12 mouse cellular contexts compared by ENCODE assay signal in genomic region chr5:112295162-112295561, GRCm38 (mm10). TPM values are rescaled to one million over a fixed set of nuclear protein-coding genes. Genes with fewer than 3 reads are reported as not detected.
DNase-seq lines count a peak whose midpoint lies in the region; ATAC-seq lines count a peak whose summit lies in the region.
"Had no signal": no experiment of that assay in that cellular context is flagged by ENCODE, and none has a peak within 500 bp of the region (broad histone marks: within the 10 kb centered on the region; RNA-seq: fewer than 3 reads in every experiment).

No protein-coding gene starts in this region.

- WGBS in forebrain, embryonic 10.5 days: 39% methylated on average over 8 of the region's 8 CpGs
- 34% methylated on average over 8 of the region's 8 CpGs for WGBS in forebrain, embryonic 11.5 days
- WGBS in midbrain, embryonic 11.5 days: 29% methylated on average over 8 of the region's 8 CpGs
- whole genome bisulfite sequencing in midbrain, embryonic 14.5 days: 26% methylated on average over 8 of the region's 8 CpGs

- H3K4me1 ChIP-seq in forebrain, embryonic 10.5 days: peaks cover 41% of the 10 kb centered on the region
- H3K4me1 ChIP-seq in forebrain, embryonic 11.5 days (replicated peaks; ENCODE audit: control insufficient read depth, insufficient read depth, low read length): no peaks in the 10 kb centered on the region; the same call in 1 of the 2 replicates
- H3K4me1 ChIP-seq in midbrain, embryonic 11.5 days (ENCODE audit: control insufficient read depth, insufficient read depth, low read length): peaks cover 10% of the 10 kb centered on the region
- peaks cover 7% of the 10 kb centered on the region for H3K4me1 ChIP-seq in midbrain, embryonic 14.5 days (ENCODE audit: control insufficient read depth, insufficient read depth, low read length)

- H3K9me3 ChIP-seq in forebrain, embryonic 10.5 days: no peaks in the 10 kb centered on the region
- H3K9me3 ChIP-seq in forebrain, embryonic 11.5 days (ENCODE audit: control insufficient read depth, low read length): no peaks in the 10 kb centered on the region
- no peaks in the 10 kb centered on the region for H3K9me3 ChIP-seq in midbrain, embryonic 11.5 days (ENCODE audit: control insufficient read depth, low read length)
- H3K9me3 ChIP-seq in midbrain, embryonic 14.5 days (ENCODE audit: control insufficient read depth, low read length): no peaks in the 10 kb centered on the region

- DNase-seq in forebrain, embryonic 10.5 days (ENCODE audit: extremely low spot score, low spot score): no peak
- DNase-seq in forebrain, embryonic 11.5 days (ENCODE audit: low spot score): no peak
- DNase-seq in midbrain, embryonic 11.5 days (ENCODE audit: low spot score, missing footprints): no peak
- DNase-seq in midbrain, embryonic 14.5 days: no peak
- DNase-seq in induced T-regulatory cell, adult 2 months (ENCODE audit: low read depth): peak; percentile 33
- DNase-seq in testis, postnatal 14 days (ENCODE audit: low spot score): no peak
- DNase-seq in lung, postnatal 14 days: no peak
- DNase-seq in urinary bladder, postnatal 4 days (ENCODE audit: low spot score in 2 of 2): no peak
- DNase-seq: cerebellum, postnatal 10 days; kidney, adult 2 months; lung, adult 2 months; thymus, postnatal 36 days had no signal

- no peak overlapping the region for H3K9ac ChIP-seq in forebrain, embryonic 11.5 days (ENCODE audit: low read length)
- H3K9ac ChIP-seq in midbrain, embryonic 11.5 days (ENCODE audit: low read length): peak overlapping the region; percentile 5; the same call in 1 of the 2 replicates
- H3K9ac ChIP-seq in midbrain, embryonic 14.5 days (replicated peaks; ENCODE audit: low read length): no peak overlapping the region

- no peak overlapping the region for H3K4me2 ChIP-seq in forebrain, embryonic 11.5 days (ENCODE audit: low read depth, low read length, severe bottlenecking)
- no peak overlapping the region for H3K4me2 ChIP-seq in midbrain, embryonic 11.5 days
- H3K4me2 ChIP-seq in midbrain, embryonic 14.5 days (ENCODE audit: low read length): no peak overlapping the region

- peak overlapping the region; percentile 40; the same call in 1 of the 2 replicates for H3K27ac ChIP-seq in forebrain, embryonic 10.5 days
- H3K27ac ChIP-seq in forebrain, embryonic 11.5 days (ENCODE audit: low read depth, low read length): no peak overlapping the region
- H3K27ac ChIP-seq in midbrain, embryonic 11.5 days (ENCODE audit: low read depth, low read length): no peak overlapping the region
- no peak overlapping the region for H3K27ac ChIP-seq in midbrain, embryonic 14.5 days (replicated peaks; ENCODE audit: low read depth, low read length)

- no peaks in the 10 kb centered on the region for H3K36me3 ChIP-seq in forebrain, embryonic 10.5 days (replicated peaks)
- H3K36me3 ChIP-seq in forebrain, embryonic 11.5 days (ENCODE audit: control insufficient read depth, insufficient read depth, low read length): no peaks in the 10 kb centered on the region
- no peaks in the 10 kb centered on the region for H3K36me3 ChIP-seq in midbrain, embryonic 11.5 days (ENCODE audit: control insufficient read depth, insufficient read depth, low read length)
- H3K36me3 ChIP-seq in midbrain, embryonic 14.5 days (ENCODE audit: control insufficient read depth, insufficient read depth, low read length): no peaks in the 10 kb centered on the region

- no peaks in the 10 kb centered on the region for H3K27me3 ChIP-seq in forebrain, embryonic 10.5 days (ENCODE audit: poor library complexity, severe bottlenecking)
- H3K27me3 ChIP-seq in forebrain, embryonic 11.5 days (ENCODE audit: control insufficient read depth, insufficient read depth, low read length): no peaks in the 10 kb centered on the region
- no peaks in the 10 kb centered on the region for H3K27me3 ChIP-seq in midbrain, embryonic 11.5 days (ENCODE audit: control insufficient read depth, insufficient read depth, low read length)
- H3K27me3 ChIP-seq in midbrain, embryonic 14.5 days (ENCODE audit: control insufficient read depth, insufficient read depth, low read length): no peaks in the 10 kb centered on the region

- no peak for ATAC-seq in forebrain, embryonic 11.5 days (replicated peaks; ENCODE audit: low FRiP score)
- no peak for ATAC-seq in midbrain, embryonic 11.5 days (ENCODE audit: low FRiP score)
- no peak for ATAC-seq in midbrain, embryonic 14.5 days (ENCODE audit: low FRiP score, low TSS enrichment)

- no peak overlapping the region for H3K4me3 ChIP-seq in forebrain, embryonic 10.5 days
- H3K4me3 ChIP-seq in forebrain, embryonic 11.5 days (ENCODE audit: low read depth, low read length): no peak overlapping the region
- no peak overlapping the region for H3K4me3 ChIP-seq in midbrain, embryonic 11.5 days (ENCODE audit: low read depth, low read length)
- no peak overlapping the region for H3K4me3 ChIP-seq in midbrain, embryonic 14.5 days (replicated peaks; ENCODE audit: low read depth, low read length)

RNA-seq across cellular contexts. Expression of gene Tpst2, which starts 18.7 kb away (rescaled TPM):
- polyA plus RNA-seq in forebrain, embryonic 10.5 days (2016; fragmentation: Nextera tagmentation; extraction: Ambion mirVana): 36.7 and 37.7 TPM in 2 replicates
- 30.9 and 34.3 TPM in 2 replicates for polyA plus RNA-seq in forebrain, embryonic 11.5 days (2014; fragmentation: Nextera tagmentation; extraction: Ambion mirVana)
- polyA plus RNA-seq in midbrain, embryonic 11.5 days (2014; fragmentation: Nextera tagmentation; extraction: Ambion mirVana): 29.3 and 33.5 TPM in 2 replicates
- polyA plus RNA-seq in midbrain, embryonic 14.5 days (2014; fragmentation: Nextera tagmentation; extraction: Ambion mirVana): 24.7 and 26.4 TPM in 2 replicates

RNA-seq across cellular contexts. Expression of gene Tfip11, which starts 31.0 kb away (rescaled TPM):
- 41.7 and 42.0 TPM in 2 replicates for polyA plus RNA-seq in forebrain, embryonic 10.5 days (2016; fragmentation: Nextera tagmentation; extraction: Ambion mirVana)
- 32.5 and 33.7 TPM in 2 replicates for polyA plus RNA-seq in forebrain, embryonic 11.5 days (2014; fragmentation: Nextera tagmentation; extraction: Ambion mirVana)
- 22.1 and 25.8 TPM in 2 replicates for polyA plus RNA-seq in midbrain, embryonic 11.5 days (2014; fragmentation: Nextera tagmentation; extraction: Ambion mirVana)
- polyA plus RNA-seq in midbrain, embryonic 14.5 days (2014; fragmentation: Nextera tagmentation; extraction: Ambion mirVana): 29.1 and 29.9 TPM in 2 replicates

RNA-seq across cellular contexts. Expression of gene Crybb1, which starts 39.5 kb away (rescaled TPM):
- polyA plus RNA-seq in forebrain, embryonic 10.5 days (2016; fragmentation: Nextera tagmentation; extraction: Ambion mirVana): 0.30 TPM in 1 of 2 replicates, not detected in the other
- 0.48 and 0.73 TPM in 2 replicates for polyA plus RNA-seq in forebrain, embryonic 11.5 days (2014; fragmentation: Nextera tagmentation; extraction: Ambion mirVana)
- 0.29 and 0.84 TPM in 2 replicates for polyA plus RNA-seq in midbrain, embryonic 11.5 days (2014; fragmentation: Nextera tagmentation; extraction: Ambion mirVana)
- 1.9 and 3.8 TPM in 2 replicates for polyA plus RNA-seq in midbrain, embryonic 14.5 days (2014; fragmentation: Nextera tagmentation; extraction: Ambion mirVana)

RNA-seq across cellular contexts. Expression of gene Cryba4, which starts 42.8 kb away (rescaled TPM):
- polyA plus RNA-seq in forebrain, embryonic 10.5 days (2016; fragmentation: Nextera tagmentation; extraction: Ambion mirVana): 0.48 TPM in 1 of 2 replicates, not detected in the other
- polyA plus RNA-seq in forebrain, embryonic 11.5 days (2014; fragmentation: Nextera tagmentation; extraction: Ambion mirVana): 0.48 and 1.1 TPM in 2 replicates
- 0.52 and 2.0 TPM in 2 replicates for polyA plus RNA-seq in midbrain, embryonic 11.5 days (2014; fragmentation: Nextera tagmentation; extraction: Ambion mirVana)
- 0.93 and 1.2 TPM in 2 replicates for polyA plus RNA-seq in midbrain, embryonic 14.5 days (2014; fragmentation: Nextera tagmentation; extraction: Ambion mirVana)
- polyA plus RNA-seq: kidney, adult 2 months had no signal

RNA-seq across cellular contexts. Expression of gene Srrd, which starts 47.7 kb away (rescaled TPM):
- 47.2 and 48.9 TPM in 2 replicates for polyA plus RNA-seq in forebrain, embryonic 10.5 days (2016; fragmentation: Nextera tagmentation; extraction: Ambion mirVana)
- 46.1 and 52.2 TPM in 2 replicates for polyA plus RNA-seq in forebrain, embryonic 11.5 days (2014; fragmentation: Nextera tagmentation; extraction: Ambion mirVana)
- 46.0 and 46.8 TPM in 2 replicates for polyA plus RNA-seq in midbrain, embryonic 11.5 days (2014; fragmentation: Nextera tagmentation; extraction: Ambion mirVana)
- polyA plus RNA-seq in midbrain, embryonic 14.5 days (2014; fragmentation: Nextera tagmentation; extraction: Ambion mirVana): 52.4 and 68.6 TPM in 2 replicates
